Mouse (Mus musculus): ENCODE measurements at regions not wholly inside any gene's neighbourhood (a gene's known extent, or its start where the extent isn't known, plus 50 kb on each side); places are given as distances from the start of the nearest gene placed in this dataset.

DNA sequence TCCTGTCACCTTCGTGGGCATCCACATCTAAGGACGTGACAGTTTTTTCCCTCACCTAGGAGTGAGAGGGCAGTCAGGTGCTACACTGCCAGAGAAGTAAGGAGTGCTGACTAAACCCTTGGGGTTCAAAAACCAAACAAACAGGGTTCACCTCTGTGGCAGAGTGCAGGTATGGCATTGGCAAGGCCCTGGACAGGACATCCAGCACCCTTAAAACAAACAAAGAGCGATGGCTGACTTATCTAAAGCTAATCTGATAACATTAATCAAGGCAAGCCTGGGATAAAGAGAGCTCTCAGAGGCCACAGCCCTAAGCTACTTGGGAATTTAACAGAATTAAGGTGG lies 74.1 kb upstream of the Slc45a1 start:
- DNase-seq (ENCODE audit: low spot score in 2 of 2): no peak

GRCm38 (mm10) chr4:150725443-150726135 lies 73.6 kb upstream of the Slc45a1 start:
- no peak for DNase-seq (ENCODE audit: low spot score in 2 of 2)

DNA sequence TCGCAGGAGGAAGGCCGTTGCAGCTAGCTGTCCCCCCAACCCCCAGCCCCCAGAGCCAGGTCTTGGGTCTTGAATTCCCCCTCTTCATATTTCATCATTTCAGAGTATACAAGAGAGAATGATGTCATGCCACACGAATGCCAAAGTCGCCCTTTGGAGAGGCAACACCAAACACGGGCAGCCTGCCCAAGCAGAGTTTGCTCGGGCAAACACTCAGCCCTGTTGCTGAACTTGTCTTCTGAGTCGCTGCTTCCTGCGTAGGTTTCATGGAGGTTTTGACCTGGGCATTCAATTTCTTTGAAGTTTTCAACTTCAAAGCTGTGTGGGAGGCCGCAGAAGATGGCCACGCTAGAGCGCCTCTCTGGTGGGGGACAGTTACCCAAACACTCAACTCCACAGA lies 72.8 kb upstream of the Slc45a1 start:
- DNase-seq (ENCODE audit: low spot score in 2 of 2): no peak

DNA sequence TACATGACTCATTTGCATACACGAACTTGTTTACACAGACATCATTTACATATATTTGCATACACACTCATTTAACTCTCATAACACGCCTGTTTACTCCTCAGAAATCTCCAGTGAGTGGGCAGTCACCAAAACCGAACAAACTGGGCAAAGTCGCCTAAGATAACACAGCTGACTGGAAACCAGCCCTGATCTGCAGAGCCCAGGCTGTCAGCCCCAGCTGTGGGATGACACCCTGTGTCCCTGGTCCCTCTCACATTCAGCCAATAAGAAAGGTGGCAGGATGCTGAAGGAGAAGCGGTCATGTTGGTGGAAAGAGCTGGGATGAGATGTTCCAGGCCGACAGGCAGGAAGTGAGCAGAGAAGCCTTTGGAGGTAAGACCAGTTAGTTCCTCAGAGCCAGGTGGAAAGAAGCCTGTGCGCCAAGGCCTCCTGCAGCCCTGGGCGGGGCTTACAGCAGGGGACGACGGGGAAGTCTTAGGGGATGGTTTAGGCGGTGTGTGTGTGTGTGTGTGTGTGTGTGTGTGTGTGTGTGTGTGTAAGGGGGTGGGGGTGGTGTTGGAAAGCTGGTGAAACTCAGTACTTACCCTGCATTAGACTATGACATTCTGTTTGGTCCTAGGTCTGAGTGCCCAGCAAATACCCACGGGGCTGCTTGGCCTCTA lies 69.8 kb upstream of the Slc45a1 start:
- DNase-seq (ENCODE audit: low spot score in 2 of 2): no peak

GRCm38 (mm10) chr4:150717866-150718265 lies 65.9 kb upstream of the Slc45a1 start:
- DNase-seq (ENCODE audit: low spot score in 2 of 2): no peak

- no peak for DNase-seq (ENCODE audit: low spot score in 2 of 2)
These were observed 63.1 kb upstream of the Slc45a1 start for GRCm38 (mm10) chr4:150715051-150715450.

- DNase-seq (ENCODE audit: low spot score in 2 of 2): no peak
These were observed 61.3 kb upstream of the Slc45a1 start for GRCm38 (mm10) chr4:150713291-150713690.

DNA sequence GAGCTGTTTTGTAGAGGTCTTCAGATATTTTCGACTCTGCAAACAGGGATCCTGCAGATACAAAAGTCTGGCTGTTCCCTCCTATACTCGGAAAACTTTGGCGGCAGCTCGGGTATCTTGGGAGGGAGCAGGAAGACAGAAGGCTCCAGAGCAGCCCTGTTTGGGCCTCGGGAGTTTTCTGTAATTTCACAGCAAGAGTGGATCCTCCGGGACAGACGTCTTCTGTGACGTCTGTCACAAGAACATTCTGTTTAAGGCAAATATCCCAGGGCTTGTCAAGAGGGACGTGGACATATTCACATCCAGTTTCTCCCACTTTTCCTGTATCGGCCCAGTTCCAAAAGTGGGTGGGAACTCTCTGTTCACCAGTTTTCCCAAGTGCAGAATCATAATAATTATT lies 60.9 kb upstream of the Slc45a1 start:
- DNase-seq (ENCODE audit: low spot score in 2 of 2): no peak

GRCm38 (mm10) chr4:150711646-150712045 lies 59.7 kb upstream of the Slc45a1 start:
- DNase-seq (ENCODE audit: low spot score in 2 of 2): no peak

DNA sequence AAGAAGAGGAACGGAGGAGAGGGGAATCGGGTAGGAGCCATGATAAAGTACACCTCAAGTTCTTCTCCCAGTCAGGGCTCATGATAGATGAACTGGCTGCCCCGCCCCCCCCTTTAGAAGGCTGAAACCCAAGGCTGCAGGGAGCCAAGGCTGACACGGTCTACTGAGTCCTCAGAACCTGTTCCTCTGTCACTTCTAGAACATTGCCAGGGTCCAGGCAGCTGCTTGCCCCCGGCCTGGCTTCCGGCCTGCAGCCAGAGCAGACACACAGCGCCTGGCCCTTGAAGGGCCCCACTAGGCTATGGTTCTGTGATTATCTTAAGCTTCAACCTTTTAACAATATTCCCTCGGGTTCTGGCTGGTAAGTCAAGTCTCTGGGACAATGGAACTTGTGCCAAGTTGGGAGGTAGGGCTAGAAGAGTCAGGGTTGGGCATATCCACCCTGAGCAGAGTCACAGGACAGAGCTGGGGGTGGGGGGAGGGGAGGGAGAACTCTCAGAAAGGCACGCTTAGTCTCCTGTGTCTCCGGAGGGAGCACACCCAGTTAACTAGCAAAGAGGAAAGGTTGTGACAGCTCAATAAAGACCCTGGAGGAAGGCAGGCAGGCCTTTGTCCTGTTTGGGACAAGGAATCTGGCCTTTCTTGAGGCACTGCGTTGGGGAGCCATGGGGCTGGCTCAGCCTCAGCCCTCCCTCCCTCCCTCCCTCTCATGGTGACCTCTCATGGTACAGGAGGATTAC lies 57.6 kb upstream of the Slc45a1 start:
- DNase-seq (ENCODE audit: low spot score in 2 of 2): no peak

DNA sequence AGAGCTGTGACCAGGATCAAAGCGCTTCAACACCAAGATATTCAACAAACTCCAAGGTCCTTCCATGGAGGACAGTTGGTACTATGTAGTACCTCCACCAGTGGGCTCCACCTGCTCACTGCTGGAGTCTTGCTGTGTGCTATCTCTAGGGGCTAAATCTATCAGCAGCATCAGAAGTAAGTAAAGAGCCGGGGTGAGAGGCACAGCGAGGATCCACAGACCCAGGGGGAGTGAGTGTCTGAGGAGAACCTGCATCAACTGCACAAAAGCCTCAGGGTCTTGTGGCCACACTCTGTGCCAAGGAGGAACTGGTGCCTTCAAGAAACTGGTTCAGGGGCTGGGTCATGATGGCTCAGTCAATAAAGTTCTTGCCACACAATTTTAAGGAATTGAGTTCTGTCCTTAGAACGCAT lies 56.6 kb upstream of the Slc45a1 start:
- DNase-seq (ENCODE audit: low spot score in 2 of 2): peak in 1 of 2 experiments; percentile 39

GRCm38 (mm10) chr4:150707725-150708571 lies 56.0 kb upstream of the Slc45a1 start:
- DNase-seq (ENCODE audit: low spot score in 2 of 2): no peak

- DNase-seq (ENCODE audit: low spot score in 2 of 2): no peak
These were observed 55.1 kb upstream of the Slc45a1 start for GRCm38 (mm10) chr4:150706793-150707724.

GRCm38 (mm10) chr4:150706291-150706690 lies 54.3 kb upstream of the Slc45a1 start:
- DNase-seq (ENCODE audit: low spot score in 2 of 2): no peak

DNA sequence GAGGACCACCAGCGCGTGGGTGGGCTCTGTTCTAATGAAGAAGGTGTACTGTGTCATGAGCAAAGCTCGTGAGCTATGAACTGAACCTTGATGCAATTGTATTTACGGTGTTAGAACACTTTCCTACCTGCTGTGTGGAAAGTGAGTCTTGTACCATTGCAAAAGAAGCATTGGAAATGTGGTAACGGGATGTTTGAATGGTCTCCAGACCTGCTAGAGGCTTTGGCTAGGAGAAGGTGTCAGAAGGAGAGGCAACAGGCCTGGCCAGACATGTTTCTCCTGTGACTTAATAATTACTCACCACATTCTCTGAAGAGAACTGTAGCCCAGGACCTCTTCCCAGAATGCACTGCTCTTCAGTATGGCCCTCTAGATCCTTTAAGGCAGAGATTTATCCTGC lies 51.3 kb upstream of the Slc45a1 start:
- no peak for DNase-seq (ENCODE audit: low spot score in 2 of 2)
